Mouse (Mus musculus) brain, adult 10 weeks (tissue): Measurements from ENCODE around the gene Gm5771. TPM values are rescaled to one million over a fixed set of nuclear protein-coding genes. Genes with fewer than 3 reads are reported as not detected.

Source experiments
- polyA plus RNA-seq: library from polyadenylated mRNA; stranded (reverse); fragments of 350-450 nt; fragmentation: Illumina TruSeq; extraction: RNeasy Lipid Tissue Mini Kit (QIAGEN cat#74804); gene quantifications from one replicate; pipeline ENCODE4 v1.2.3, GENCODE M21; 2015; ENCODE audit warnings: low read depth, low replicate concordance

Gm5771 gene
- polyA plus RNA-seq: not detected

GRCm38 (mm10) chr6:41392056-41392455 is at the start of gene Gm5771:
TSS of gene Gm5771 (plus strand) at chr6:41392356.

DNA sequence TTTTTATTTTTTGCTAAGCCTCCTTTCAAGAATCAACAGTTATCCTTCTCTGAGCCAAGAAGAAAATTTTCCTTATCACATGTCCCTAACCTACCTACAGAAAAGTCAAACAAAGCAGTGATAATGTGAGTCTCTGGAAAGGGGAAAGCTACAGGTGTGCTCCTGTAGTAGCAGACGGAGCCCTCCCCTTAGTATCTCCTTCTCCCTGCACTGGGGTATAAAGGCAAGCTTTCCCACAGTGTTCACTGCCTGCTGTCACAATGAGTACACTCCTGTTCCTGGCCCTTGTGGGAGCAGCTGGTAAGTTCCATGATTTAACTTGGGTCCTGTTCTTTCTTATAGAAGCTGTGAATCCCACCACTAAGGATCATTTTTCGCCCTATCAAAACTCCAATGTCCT is 38.2 kb upstream of the Gm5771 start, which contains the start of gene Try10:
Gene Try10 (plus strand): TSS at position 174 of the 400 bp plus-strand sequence.

GRCm38 (mm10) chr6:41377578-41377977 is 14.6 kb upstream of the Gm5771 start, which contains the start of gene Prss3:
TSS of gene Prss3 (minus strand) at chr6:41377678.

DNA sequence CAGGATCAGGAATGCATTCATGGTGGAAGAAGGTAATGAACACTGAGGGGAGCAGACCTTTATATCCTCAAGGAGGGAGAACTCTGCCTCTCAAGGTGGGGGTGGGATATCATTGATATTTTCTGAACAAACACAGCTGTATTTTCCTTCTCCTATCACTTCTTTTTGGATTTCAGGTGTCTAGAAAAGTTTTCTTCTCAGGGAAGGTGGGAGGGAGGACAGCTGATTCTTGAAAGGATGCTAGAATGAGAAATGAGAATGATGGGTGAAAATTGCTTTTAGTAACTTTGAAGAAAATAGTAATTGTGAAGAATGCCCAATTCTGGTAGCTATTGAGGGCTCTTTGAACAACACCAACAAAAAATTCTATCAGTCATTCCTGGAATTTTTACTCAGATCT is 53.9 kb downstream of the Gm5771 start, which contains the start of gene Gm10334:
Gene Gm10334 (minus strand): TSS at position 101 of the 400 bp plus-strand sequence.

Other genes starting within 250 kb of the Gm5771 start
- not detected for gene Try4, start 90.1 kb upstream of the Gm5771 start, polyA plus RNA-seq
- gene Try5, start 75.5 kb upstream of the Gm5771 start, polyA plus RNA-seq: not detected
- gene Try10, start 38.3 kb upstream of the Gm5771 start, polyA plus RNA-seq: not detected
- not detected for gene Prss3, start 14.7 kb upstream of the Gm5771 start, polyA plus RNA-seq
- gene Gm10334, start 53.8 kb downstream of the Gm5771 start, polyA plus RNA-seq: 0.86 TPM
- gene Prss1, start 66.6 kb downstream of the Gm5771 start, polyA plus RNA-seq: not detected
- gene Prss2, start 129.4 kb downstream of the Gm5771 start, polyA plus RNA-seq: not detected
- gene Ephb6, start 213.1 kb downstream of the Gm5771 start, polyA plus RNA-seq: 86.6 TPM
- 1.0 TPM for gene Trpv6, start 244.0 kb downstream of the Gm5771 start, polyA plus RNA-seq